Mouse (Mus musculus) urinary bladder, adult 2 months (tissue): Measurements from ENCODE around the gene Vmn1r188. TPM values are rescaled to one million over a fixed set of nuclear protein-coding genes. Genes with fewer than 3 reads are reported as not detected.
"Not testable (repeated sequence)": the region's sequence is repeated elsewhere in the genome, so short reads cannot be mapped to it uniquely, and the experiment has no call there.

Source experiments
- DNase-seq: peaks from one replicate; pipeline ENCODE4 v3.0.0; 2022; ENCODE audit warnings: low spot score
- polyA plus RNA-seq: library from polyadenylated mRNA; depleted of rRNA; stranded (reverse); fragments of >200 nt; gene quantifications from 2 replicates; pipeline ENCODE4 v1.2.3, GENCODE M21; 2012; rRNA removed

Vmn1r188 gene
- polyA plus RNA-seq, 1 experiment = not detected

DNA sequence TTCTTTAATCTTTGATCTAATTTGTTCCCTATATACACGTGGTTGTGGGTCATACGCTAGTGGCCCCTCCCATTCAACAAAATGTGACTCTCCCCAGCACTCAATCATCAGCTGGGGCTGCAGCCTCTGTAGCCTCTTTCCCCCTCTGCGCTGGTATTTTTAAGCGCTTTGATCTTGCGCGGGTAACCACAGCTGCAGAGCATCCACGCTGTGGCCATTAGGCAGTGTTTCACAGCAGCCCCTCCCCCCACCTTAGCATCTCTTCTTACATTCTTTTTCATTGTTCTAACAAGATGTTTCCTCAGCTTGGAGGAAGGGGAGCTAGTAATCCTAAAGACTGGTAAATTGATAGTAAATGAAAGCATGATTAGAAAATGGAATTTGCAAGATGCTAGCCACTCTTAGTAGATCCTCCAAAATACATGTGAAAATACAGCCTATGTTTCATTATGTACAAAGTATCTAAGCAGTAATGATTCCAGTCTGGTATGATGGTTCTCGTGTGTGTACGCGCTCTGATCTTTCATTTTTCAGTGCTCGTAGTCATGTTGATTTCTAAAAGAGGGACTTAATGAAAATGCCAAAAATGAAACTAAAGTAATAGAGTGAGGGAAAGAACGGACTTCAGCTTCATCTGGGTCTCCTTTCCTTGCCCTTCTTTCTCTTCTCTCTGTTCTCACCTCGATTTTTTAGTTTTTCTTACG, 34.4 kb upstream of the Vmn1r188 start:
- no peak for DNase-seq

DNA sequence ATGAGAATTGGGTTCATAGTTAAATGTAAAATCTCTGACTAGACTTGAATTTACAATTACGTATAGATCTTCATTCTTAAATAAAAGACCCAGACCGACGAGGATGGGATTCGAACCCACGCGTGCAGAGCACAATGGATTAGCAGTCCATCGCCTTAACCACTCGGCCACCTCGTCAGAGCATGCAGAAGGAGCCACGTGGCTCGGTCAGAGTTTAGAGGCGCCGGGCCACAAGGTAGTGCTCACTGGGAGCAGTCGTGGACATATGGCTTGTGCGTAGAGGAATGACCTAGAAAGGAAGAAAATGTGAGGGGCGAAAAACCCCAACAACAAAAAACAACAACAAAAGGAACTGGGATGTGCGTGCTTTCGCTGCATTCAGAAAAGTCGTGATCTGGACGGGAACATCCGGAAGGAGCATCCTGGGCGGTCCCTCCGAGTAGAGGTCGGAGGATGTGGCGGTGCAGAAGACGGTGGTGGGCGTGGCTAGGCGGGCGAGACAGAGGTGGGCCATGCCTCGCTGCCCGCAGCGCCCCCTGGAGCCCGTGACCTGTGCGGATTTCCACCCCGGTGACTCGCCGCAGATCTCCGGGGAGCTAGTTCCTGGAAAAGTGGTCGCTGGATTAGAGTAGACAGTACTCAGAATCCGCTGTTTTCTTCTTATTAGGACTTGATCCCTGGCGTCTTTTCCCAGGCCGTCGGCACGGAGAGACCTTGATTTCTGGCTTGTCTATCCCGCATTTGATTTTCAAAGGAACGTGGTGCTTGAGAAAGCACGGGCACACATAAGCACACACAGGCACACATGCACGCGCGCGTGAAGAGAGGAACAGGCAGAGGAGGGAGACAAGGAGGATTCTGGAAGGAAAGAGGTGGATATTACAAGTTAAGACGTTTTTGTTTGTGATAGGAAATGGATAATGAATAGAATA, 33.4 kb upstream of the Vmn1r188 start:
- peak; percentile 70 for DNase-seq

DNA sequence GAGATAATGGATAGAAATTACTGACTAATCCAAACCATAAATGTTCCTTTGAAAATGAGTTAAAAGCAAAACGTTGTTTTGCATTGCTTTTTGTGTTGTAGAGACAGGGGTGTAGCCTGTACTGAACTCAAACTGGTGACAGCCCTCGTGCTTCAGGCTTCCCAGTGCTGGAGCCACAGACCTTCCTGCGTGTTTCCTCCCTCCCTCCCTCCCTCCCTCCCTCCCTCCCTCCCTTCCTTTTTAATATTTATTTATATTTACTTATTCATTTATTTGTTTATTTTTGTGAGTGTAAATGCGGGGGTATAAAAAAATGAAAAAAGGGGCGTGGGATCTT, 32.7 kb upstream of the Vmn1r188 start:
- DNase-seq = no peak

DNA sequence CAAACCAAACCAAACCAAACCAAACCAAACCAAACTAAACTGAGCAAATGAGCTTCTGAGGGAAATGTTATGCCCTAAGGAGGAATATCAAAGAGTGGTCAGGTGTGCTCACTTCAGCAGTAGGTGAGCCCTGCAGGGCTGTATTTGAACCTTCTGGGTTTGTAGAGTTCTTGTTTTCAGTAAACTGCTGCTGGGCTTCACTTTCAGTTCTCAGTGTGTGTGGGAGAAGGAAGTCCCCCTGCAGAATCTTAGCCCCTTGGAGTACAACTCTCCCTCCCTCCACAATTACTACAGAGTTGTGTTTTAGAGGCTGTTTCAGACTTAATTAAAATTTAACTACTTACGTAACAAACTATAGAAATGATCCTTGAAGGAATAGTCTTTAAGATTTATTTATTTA, 30.5 kb upstream of the Vmn1r188 start:
- no peak for DNase-seq

DNA sequence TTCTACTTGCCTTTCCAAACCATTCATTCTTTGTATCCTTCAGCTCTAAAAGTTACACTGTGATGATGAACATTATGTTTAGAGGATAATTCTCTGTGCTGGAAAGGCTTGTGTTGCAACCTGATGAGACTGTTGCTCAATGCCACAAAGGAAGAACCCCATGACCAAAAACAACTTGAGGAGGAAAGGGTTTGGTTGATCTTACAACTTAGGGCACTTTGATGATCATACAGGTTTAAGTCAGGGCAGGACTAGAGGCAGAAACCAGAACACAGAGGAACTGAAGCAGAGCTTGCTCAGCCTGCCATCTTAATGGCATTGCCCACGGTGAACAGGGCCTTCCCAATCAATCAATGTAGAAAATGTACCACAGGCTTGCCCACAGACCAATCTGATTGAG, 22.8 kb upstream of the Vmn1r188 start:
- DNase-seq = no peak

DNA sequence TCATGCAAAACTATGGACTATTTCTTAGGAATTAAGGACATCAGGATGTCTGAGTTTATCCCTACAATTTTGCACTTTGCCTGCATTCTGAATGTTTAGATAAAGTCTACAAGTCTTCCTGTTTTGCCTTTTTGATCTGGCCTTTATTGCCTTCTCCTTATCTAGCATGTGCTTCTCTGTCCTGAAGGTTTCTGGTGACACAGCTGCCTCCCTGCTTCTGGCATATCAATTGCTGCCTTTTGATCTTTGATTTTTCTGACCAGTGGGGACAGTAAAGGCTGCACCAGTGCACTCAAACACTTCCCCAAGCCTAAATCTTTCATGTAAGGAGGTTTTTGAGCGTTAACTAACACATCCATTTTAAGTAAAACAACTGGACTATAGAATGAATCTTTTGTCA, 20.8 kb upstream of the Vmn1r188 start:
- DNase-seq = no peak

DNA sequence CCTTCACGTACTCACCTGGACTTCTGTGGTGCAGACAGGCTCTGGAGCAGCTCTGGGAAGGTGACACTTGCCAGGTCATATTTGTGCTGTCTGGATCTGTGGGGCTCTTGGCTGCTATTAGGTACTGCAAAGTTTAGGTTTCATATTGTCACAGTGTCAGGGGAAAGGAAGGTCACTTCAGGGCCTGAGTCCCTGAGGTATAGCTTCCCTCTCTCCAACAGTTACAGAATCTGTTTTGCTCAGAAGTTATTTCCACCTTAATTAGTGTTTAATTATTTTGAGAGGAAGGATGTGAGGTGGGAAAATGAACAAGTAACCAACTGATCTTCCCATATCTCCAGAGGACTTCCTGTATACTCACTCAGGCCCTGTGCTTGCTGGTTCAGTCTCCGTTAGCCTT, 21.5 kb downstream of the Vmn1r188 start, which contains the start of gene Vmn1r189:
TSS of gene Vmn1r189 (minus strand) at position 101 of the 400 bp plus-strand sequence.
- not testable (repeated sequence) for DNase-seq

DNA sequence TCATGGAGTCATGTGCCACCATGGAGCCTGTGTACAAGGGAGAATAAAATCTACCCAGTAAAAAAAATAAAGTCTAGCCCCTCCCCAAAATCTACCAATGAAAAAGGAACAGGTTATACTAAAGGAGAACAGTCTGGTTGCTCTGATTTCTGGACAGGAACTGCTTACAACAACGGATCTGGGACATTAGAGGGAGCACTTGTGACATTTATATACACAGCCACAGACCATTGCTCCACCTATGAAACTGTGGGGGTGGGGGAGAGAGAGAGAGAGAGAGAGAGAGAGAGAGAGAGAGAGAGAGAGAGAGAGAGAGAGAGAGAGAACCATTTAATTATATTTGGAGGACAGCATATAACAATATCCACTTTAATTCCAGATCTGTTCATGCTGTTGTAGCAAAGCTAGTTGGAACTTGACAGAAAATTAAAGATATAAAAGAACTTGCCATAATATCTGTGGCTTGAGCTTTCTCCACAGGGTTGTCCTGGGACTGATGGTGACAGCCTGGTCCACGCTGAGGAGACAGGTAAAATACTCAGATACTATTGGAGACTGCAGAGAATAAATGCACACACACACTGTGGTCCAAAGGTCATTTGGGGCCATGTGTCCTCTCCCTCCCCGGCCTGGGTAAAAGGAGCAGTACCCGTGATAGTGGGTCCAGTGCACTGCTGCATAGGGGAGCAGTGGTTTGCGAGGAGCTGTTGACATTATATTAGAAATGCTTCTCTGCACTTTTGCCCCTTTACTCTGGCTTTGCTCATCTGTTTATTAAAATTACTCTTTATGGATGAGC, 52.5 kb downstream of the Vmn1r188 start:
- not testable (repeated sequence) for DNase-seq

Other genes with a start within 250 kb of the Vmn1r188 start
- 1.7 TPM in 2 replicates for gene Zfp184, start 139.3 kb upstream of the Vmn1r188 start, polyA plus RNA-seq
- not detected in 2 replicates for gene Pom121l2, start 103.2 kb upstream of the Vmn1r188 start, polyA plus RNA-seq
- 0.52 and 0.73 TPM in 2 replicates for gene Prss16, start 74.7 kb upstream of the Vmn1r188 start, polyA plus RNA-seq
- gene Hist1h2ah, start 48.9 kb upstream of the Vmn1r188 start, polyA plus RNA-seq = 0.46 TPM in 1 of 2 replicates, not detected in the other
- gene Hist1h2bk, start 48.6 kb upstream of the Vmn1r188 start, polyA plus RNA-seq = 0.18 and 0.74 TPM in 2 replicates
- 3.2 and 4.3 TPM in 2 replicates for gene Hist1h4i, start 43.1 kb upstream of the Vmn1r188 start, polyA plus RNA-seq
- gene Hist1h2ag, start 41.5 kb upstream of the Vmn1r188 start, polyA plus RNA-seq = 0.50 and 0.56 TPM in 2 replicates
- 0.65 and 1.6 TPM in 2 replicates for gene Hist1h2bj, start 41.2 kb upstream of the Vmn1r188 start, polyA plus RNA-seq
- not detected in 2 replicates for gene Vmn1r189, start 21.4 kb downstream of the Vmn1r188 start, polyA plus RNA-seq
- gene Vmn1r191, start 99.5 kb downstream of the Vmn1r188 start, polyA plus RNA-seq = not detected in 2 replicates
- not detected in 2 replicates for gene Vmn1r192, start 106.7 kb downstream of the Vmn1r188 start, polyA plus RNA-seq
- gene Vmn1r193, start 138.7 kb downstream of the Vmn1r188 start, polyA plus RNA-seq = not detected in 2 replicates
- gene Vmn1r194, start 159.8 kb downstream of the Vmn1r188 start, polyA plus RNA-seq = not detected in 2 replicates
- not detected in 2 replicates for gene Vmn1r195, start 186.1 kb downstream of the Vmn1r188 start, polyA plus RNA-seq
- gene Vmn1r196, start 205.5 kb downstream of the Vmn1r188 start, polyA plus RNA-seq = not detected in 2 replicates
- not detected in 2 replicates for gene Vmn1r197, start 240.1 kb downstream of the Vmn1r188 start, polyA plus RNA-seq